In the genomic region with DNA sequence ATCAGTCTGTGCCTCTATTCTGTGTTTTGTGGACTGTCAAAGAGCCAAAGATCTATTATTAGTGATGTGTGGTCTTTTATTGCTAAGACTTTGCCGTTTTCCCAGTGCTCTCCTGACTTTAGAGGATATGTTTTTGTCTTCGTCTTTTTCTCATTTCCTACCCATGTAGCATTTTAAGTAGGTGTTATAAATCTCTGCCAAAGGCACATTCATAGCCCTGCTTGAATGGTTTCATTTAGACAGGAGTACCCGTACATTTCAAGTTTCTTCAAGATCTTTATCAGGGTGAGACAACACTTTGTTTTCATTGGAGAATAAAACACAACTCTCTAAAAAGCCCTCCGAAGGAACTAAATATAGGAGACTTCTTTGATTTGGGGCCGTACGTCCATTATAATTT, we compare ENCODE assay signal across 14 mouse cellular contexts.
"Had no signal": no experiment of that assay in that cellular context is flagged by ENCODE, and none has a peak within 500 bp of the region (broad histone marks: within the 10 kb centered on the region; RNA-seq: fewer than 3 reads in every experiment).

No protein-coding gene starts in this region.

- H3K4me3 ChIP-seq: kidney, embryonic 15.5 days; limb, embryonic 13.5 days; midbrain, embryonic 10.5 days; myocyte had no signal

- H3K36me3 ChIP-seq: kidney, embryonic 15.5 days; limb, embryonic 13.5 days; midbrain, embryonic 10.5 days had no signal

- H3K27ac ChIP-seq: kidney, embryonic 15.5 days; limb, embryonic 13.5 days; liver, embryonic 14.5 days; midbrain, embryonic 10.5 days had no signal

- DNase-seq: kidney, adult 18-20 months; kidney, postnatal 25 days; lung, adult 2 months; lung, postnatal 36 days; right cerebral cortex, postnatal 4 days; spleen, adult 18-20 months; thymus, adult 18-20 months; thymus, postnatal 14 days had no signal

- H3K4me1 ChIP-seq: kidney, embryonic 15.5 days; limb, embryonic 13.5 days; midbrain, embryonic 10.5 days had no signal

- ATAC-seq: lung, postnatal 0 days had no signal

- H3K27me3 ChIP-seq: kidney, embryonic 15.5 days; limb, embryonic 13.5 days had no signal

- H3K9ac ChIP-seq: kidney, embryonic 15.5 days; limb, embryonic 13.5 days; liver, embryonic 14.5 days had no signal

- H3K4me2 ChIP-seq: kidney, embryonic 15.5 days; limb, embryonic 13.5 days had no signal

- H3K9me3 ChIP-seq: kidney, embryonic 15.5 days; limb, embryonic 13.5 days; midbrain, embryonic 10.5 days had no signal
